Mouse (Mus musculus) adrenal gland, adult 8-10 months (tissue): ENCODE measurements around the gene Cpeb1. TPM values are rescaled to one million over a fixed set of nuclear protein-coding genes. Genes with fewer than 3 reads are reported as not detected.

Experiments used
- DNase-seq: peaks from one replicate; pipeline ENCODE4 v3.0.0; 2022
- total RNA-seq, 4 experiments: library from RNA; stranded (reverse); gene quantifications; 2 replicates each; pipeline ENCODE4 v1.2.4; 2022

The Cpeb1 gene
- total RNA-seq, 4 experiments from 2014 or later: 49.1 to 90.6 (median 69.3) TPM

GRCm38 (mm10) chr7:81369724-81370123 is 85.5 kb downstream of the Cpeb1 start:
- no peak for DNase-seq

GRCm38 (mm10) chr7:81367946-81368345 is 87.3 kb downstream of the Cpeb1 start:
- DNase-seq: no peak

- DNase-seq: no peak
Observed at GRCm38 (mm10) chr7:81356975-81357374, 98.3 kb downstream of the Cpeb1 start.

- no peak for DNase-seq
Observed at GRCm38 (mm10) chr7:81356360-81356759, 98.9 kb downstream of the Cpeb1 start.

GRCm38 (mm10) chr7:81355746-81356145 is 99.5 kb downstream of the Cpeb1 start:
- no peak for DNase-seq

GRCm38 (mm10) chr7:81351826-81352225 is 103.4 kb downstream of the Cpeb1 start:
- no peak for DNase-seq

- DNase-seq: no peak
Observed at GRCm38 (mm10) chr7:81348206-81348605, 107.1 kb downstream of the Cpeb1 start.

GRCm38 (mm10) chr7:81345447-81346170 is 109.7 kb downstream of the Cpeb1 start:
- no peak for DNase-seq

GRCm38 (mm10) chr7:81344544-81345446 is 110.5 kb downstream of the Cpeb1 start, which contains the start of gene Rps17:
TSS of gene Rps17 (minus strand) at chr7:81345254.
- peak; percentile 93 for DNase-seq

- DNase-seq: no peak
Observed at GRCm38 (mm10) chr7:81343831-81344230, 111.4 kb downstream of the Cpeb1 start.

- no peak for DNase-seq
Observed at GRCm38 (mm10) chr7:81343316-81343715, 111.9 kb downstream of the Cpeb1 start.

- DNase-seq: no peak
Observed at GRCm38 (mm10) chr7:81342356-81343094, 112.7 kb downstream of the Cpeb1 start.

GRCm38 (mm10) chr7:81341563-81341962 is 113.7 kb downstream of the Cpeb1 start:
- DNase-seq: no peak

- no peak for DNase-seq
Observed at GRCm38 (mm10) chr7:81339783-81340182, 115.5 kb downstream of the Cpeb1 start.

- DNase-seq: no peak
Observed at GRCm38 (mm10) chr7:81338522-81338873, 116.8 kb downstream of the Cpeb1 start.

- no peak for DNase-seq
Observed at GRCm38 (mm10) chr7:81337785-81338521, 117.3 kb downstream of the Cpeb1 start.

- DNase-seq: no peak
Observed at GRCm38 (mm10) chr7:81336432-81336786, 118.9 kb downstream of the Cpeb1 start.

- DNase-seq: no peak
Observed at GRCm38 (mm10) chr7:81335705-81336431, 119.4 kb downstream of the Cpeb1 start.

GRCm38 (mm10) chr7:81331851-81332250 is 123.4 kb downstream of the Cpeb1 start:
- DNase-seq: no peak

- DNase-seq: no peak
Observed at GRCm38 (mm10) chr7:81330767-81331166, 124.5 kb downstream of the Cpeb1 start.

- DNase-seq: no peak
Observed at GRCm38 (mm10) chr7:81327661-81328060, 127.6 kb downstream of the Cpeb1 start.

- DNase-seq: no peak
Observed at GRCm38 (mm10) chr7:81326859-81327258, 128.4 kb downstream of the Cpeb1 start.
